Mouse (Mus musculus): ENCODE measurements at regions not wholly inside any gene's neighbourhood (a gene's known extent, or its start where the extent isn't known, plus 50 kb on each side); places are given as distances from the start of the nearest gene placed in this dataset.

GRCm38 (mm10) chr4:131660931-131661330 is 177.2 kb downstream of the Ptpru start:
- no peak for TF ChIP-seq CTCF (IDR thresholded peaks at IDR 0.05; ENCODE audit: low read depth, low read length)
- TF ChIP-seq POLR2A (IDR thresholded peaks at IDR 0.05; ENCODE audit: borderline replicate concordance, low read depth, low read length) = no peak

Data from bone marrow macrophage, adult 2 months (primary cell).